Mouse (Mus musculus) fibroblast of lung, adult 2 months (primary cell): ENCODE data around the gene Gdf5.
A peak's percentile ranks its signal among the peaks of the same experiment; 100 is the strongest.

Experiments
- DNase-seq: peaks from one replicate; pipeline ENCODE4 v3.0.0-alpha.2; 2011; ENCODE audit warnings: low read depth

Gene Gdf5

GRCm38 (mm10) chr2:155945124-155945523 is at the start of gene Gdf5:
TSS of gene Gdf5 (minus strand) at chr2:155945367.
- no peak for DNase-seq

GRCm38 (mm10) chr2:155991863-155992321 is 46.7 kb upstream of the Gdf5 start:
- DNase-seq: peak; percentile 9

GRCm38 (mm10) chr2:155991151-155991550 is 46.0 kb upstream of the Gdf5 start:
- no peak for DNase-seq

GRCm38 (mm10) chr2:155989085-155989484 is 43.9 kb upstream of the Gdf5 start:
- DNase-seq: no peak

GRCm38 (mm10) chr2:155987131-155987530 is 42.0 kb upstream of the Gdf5 start:
- no peak for DNase-seq

- no peak for DNase-seq
These were observed 40.6 kb upstream of the Gdf5 start for GRCm38 (mm10) chr2:155985776-155986175.

- DNase-seq: peak; percentile 27
These were observed 34.3 kb upstream of the Gdf5 start for GRCm38 (mm10) chr2:155979328-155979991.

GRCm38 (mm10) chr2:155974087-155974731 is 29.0 kb upstream of the Gdf5 start:
- DNase-seq: no peak

GRCm38 (mm10) chr2:155973348-155973747 is 28.2 kb upstream of the Gdf5 start:
- DNase-seq: no peak

GRCm38 (mm10) chr2:155962991-155963390 is 17.8 kb upstream of the Gdf5 start:
- no peak for DNase-seq

- no peak for DNase-seq
These were observed 16.7 kb upstream of the Gdf5 start for GRCm38 (mm10) chr2:155961862-155962261.

GRCm38 (mm10) chr2:155959981-155960380 is 14.8 kb upstream of the Gdf5 start:
- DNase-seq: no peak

GRCm38 (mm10) chr2:155956134-155957059 is 11.2 kb upstream of the Gdf5 start, which contains the start of gene Cep250:
TSS of gene Cep250 (plus strand) at chr2:155956458.
- DNase-seq: peak; percentile 76

GRCm38 (mm10) chr2:155952006-155952405 is 6.8 kb upstream of the Gdf5 start:
- DNase-seq: no peak

GRCm38 (mm10) chr2:155949362-155949761 is 4.2 kb upstream of the Gdf5 start:
- peak; percentile 53 for DNase-seq

GRCm38 (mm10) chr2:155947390-155948002 is 2.3 kb upstream of the Gdf5 start:
- DNase-seq: no peak

- DNase-seq: no peak
These were observed 1.3 kb upstream of the Gdf5 start for GRCm38 (mm10) chr2:155946499-155946898.

GRCm38 (mm10) chr2:155946069-155946468 is 902 bp upstream of the Gdf5 start:
- DNase-seq: peak; percentile 47

GRCm38 (mm10) chr2:155945580-155945979 is 413 bp upstream of the Gdf5 start:
- no peak for DNase-seq

- DNase-seq: no peak
These were observed 482 bp downstream of the Gdf5 start for GRCm38 (mm10) chr2:155944685-155945084.

- DNase-seq: no peak
These were observed 1.7 kb downstream of the Gdf5 start for GRCm38 (mm10) chr2:155943463-155943862.
